Mouse (Mus musculus): Measurements from ENCODE around the gene Camta1.

The Camta1 gene

DNA sequence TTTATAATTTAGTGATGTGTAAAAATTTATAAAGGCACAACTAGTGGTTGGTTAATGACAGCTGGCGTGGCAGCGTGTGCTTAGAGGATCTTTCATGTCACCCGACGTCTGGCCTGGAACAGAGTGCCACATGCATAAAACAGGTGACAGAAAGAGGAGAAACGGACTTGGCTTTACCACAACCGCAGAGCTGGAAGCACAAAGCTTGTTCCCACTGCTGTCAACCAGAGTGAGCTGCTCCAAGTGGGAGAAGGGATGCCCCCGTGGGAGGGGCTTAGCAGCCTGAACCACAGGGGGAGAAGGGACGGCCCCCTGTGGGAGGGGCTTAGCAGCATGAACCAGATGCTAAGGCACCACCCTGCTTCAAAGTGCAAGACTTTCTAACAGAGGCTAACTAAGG, 452.9 kb downstream of the Camta1 start:
- in situ Hi-C loops (cut with MboI; ENCODE audit: low sequenced_read_pairs): no loop called here

DNA sequence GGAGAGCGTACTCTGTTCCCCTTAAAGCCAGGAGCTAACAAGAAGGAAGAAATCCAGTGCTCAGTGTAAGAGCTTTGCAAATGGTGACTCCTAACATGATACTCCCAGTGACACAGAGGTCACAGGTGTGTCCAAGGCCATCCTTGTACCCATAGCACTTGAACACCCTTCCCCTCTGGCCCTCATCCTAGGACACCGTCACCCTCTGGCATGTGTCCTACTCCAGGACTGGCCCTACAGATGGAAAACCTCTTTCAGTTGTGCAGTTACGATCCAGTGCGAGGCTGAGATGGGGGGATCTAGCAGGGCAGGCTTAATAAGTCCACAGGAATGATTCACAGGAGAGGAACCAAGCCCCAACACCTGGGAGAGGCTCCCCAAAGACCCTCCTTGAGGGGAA, 453.4 kb downstream of the Camta1 start:
- in situ Hi-C loops (cut with MboI; ENCODE audit: low sequenced_read_pairs): no loop called here

DNA sequence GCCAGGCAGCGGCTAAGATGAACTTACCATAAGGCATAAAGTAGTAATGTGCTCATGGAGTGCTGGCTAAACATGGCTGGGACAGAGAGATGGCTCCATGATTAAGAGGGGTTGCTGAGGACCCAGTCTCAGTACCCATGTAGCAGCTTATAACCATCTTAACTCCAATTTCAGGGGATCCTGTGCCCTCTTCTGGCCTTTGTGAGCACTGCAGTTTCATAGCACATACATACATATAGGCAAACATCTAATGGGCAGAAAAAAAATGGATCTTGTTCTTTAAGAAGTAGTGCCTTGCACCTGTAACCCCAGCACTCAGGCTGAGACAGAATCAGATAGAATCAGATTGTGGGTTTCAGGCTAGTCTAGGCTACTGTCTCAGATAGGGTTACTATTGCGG, 454.5 kb downstream of the Camta1 start:
- in situ Hi-C loops (cut with MboI; ENCODE audit: low sequenced_read_pairs): no loop called here

DNA sequence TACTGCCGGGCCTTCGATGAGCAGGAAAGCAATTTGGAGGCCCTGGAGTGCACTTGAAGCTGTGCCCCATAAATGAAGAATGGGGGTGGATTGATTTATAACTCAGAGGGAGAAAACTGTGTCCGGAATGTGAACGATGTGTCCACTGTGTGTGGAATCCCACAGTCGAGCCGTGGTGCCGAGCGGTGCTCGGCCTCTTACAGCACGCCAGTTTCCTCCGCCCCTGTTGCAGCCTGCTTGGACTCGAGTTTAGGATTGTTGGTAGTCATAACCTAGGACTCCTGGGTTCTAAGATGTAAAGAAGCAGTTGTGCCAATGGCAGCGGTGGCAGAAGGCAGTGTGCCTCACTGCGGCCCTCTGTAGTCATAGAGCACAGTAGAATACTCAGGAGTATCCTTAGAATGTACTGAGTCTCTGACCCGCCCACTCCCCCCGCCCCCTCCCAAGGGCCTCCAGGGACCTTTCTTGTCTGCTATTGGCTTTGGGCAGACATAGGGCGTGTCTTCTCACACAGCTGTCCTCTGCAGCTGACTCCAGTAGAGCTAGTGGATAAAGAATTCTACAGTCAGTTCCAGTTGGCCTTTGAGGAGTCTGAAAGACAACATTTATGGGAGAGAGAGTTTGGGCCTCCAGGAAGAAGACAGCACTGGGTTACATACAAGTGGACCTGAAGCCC, 457.0 kb downstream of the Camta1 start:
- in situ Hi-C loops (cut with MboI; ENCODE audit: low sequenced_read_pairs): no loop called here

DNA sequence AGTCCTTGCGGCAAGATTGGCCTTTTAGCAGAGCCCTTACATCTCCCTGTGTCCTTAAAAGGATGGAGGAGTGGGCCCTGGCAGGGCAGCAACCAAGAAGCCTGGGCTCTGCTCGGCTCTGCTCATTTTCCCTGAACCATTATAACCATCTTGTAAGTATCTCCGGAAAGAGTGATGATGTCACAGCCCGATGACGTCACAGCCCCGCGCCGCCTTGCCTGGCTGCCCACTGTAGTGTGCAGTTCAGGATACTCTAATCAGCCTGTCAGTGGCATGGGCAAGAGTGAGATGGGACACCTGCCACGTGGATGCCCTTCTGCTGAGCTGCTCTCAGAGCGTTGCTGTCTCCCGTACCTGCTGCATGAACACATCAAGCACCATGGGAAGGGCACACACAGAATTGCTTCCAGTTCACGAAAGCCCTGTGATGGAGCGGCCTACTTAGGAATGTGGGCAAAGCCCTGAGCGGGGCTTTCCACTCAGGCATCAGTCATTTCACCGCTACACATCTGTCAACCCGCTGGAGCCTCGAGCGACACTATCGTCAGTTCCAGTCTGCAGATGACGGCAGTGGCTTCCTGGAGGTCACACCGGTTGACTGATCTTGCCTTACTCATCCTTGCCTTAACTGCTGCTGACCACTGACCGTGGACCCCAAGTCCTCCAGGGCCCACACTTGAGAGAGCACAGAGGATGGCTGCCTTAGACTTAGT, 459.8 kb downstream of the Camta1 start:
- in situ Hi-C loops (cut with MboI; ENCODE audit: low sequenced_read_pairs): no loop called here

DNA sequence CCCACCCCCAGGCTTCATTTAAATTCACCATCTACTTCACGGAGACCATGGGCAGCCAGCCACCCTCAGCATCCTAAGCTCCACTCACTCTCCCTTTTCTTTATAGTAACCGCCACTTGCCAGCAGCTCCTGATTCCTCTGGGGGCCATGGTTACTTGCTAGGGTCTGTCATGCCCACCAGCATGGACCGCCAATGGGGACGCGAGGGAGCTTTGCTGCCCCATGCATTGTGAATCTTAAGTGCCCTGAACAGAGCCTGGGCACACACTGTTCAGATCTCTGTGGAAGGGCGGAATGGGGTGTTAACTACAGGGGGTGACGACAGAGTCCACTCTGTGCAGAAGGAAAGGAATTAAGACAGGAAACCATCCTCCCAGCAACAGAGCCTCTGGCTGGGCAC, 465.1 kb downstream of the Camta1 start:
- in situ Hi-C loops (cut with MboI; ENCODE audit: low sequenced_read_pairs): no loop called here

DNA sequence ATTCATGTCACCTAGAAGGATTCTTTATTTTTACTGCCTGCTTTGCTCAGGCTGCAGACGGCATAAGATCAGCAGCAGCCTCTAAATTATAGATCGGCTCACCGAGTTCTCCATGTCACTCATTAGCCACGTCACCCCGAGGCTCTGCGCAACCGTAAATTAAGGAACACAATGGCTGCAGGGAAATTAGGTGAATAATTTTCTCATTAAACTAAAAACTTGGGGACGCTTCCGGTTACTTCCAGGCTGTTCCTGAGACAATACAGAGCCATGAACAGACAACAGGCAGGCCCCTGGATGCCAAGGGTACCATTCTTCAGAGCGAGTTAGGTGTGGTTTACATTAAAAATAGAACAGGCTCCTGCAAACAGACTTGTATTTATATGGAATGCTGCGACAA, 472.3 kb downstream of the Camta1 start:
- in situ Hi-C loops (cut with MboI; ENCODE audit: low sequenced_read_pairs): no loop called here

DNA sequence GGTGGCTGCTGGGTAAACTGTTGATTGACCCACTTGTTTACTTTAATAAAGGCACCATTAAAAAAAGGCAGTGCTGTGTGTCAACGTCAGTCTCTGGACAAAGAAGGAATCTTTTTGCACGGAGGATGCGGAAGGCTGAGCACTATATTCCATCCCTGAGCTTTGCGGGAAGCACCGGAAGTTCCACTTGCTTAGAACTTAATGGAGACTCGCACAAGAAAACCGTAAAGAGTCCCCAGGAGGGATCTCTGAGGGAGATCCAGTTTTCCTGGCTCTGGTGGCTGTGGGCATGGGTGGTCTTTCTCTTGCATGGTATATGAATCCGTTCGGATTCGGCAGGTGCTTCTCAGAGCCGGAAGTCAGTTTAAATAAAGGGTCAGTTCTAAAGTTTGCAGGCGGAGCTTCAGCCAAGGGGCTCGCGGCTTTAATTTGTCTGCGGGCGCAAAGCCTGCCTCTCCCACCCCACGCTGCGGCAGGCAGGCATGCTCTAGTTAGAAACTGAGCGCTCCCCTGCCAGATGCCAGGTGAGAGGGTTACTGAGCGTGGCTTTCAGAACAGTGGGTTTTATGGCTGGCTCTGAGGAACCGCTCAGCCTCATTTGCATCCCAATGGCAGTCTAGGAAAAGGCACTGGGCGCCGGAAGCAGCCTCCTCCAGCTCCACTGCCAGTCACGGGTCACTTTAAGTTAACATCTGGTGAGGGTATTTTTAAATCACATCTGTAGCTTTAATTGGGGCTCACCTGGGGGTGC, 474.8 kb downstream of the Camta1 start:
- in situ Hi-C loops (cut with MboI; ENCODE audit: low sequenced_read_pairs): no loop called here

DNA sequence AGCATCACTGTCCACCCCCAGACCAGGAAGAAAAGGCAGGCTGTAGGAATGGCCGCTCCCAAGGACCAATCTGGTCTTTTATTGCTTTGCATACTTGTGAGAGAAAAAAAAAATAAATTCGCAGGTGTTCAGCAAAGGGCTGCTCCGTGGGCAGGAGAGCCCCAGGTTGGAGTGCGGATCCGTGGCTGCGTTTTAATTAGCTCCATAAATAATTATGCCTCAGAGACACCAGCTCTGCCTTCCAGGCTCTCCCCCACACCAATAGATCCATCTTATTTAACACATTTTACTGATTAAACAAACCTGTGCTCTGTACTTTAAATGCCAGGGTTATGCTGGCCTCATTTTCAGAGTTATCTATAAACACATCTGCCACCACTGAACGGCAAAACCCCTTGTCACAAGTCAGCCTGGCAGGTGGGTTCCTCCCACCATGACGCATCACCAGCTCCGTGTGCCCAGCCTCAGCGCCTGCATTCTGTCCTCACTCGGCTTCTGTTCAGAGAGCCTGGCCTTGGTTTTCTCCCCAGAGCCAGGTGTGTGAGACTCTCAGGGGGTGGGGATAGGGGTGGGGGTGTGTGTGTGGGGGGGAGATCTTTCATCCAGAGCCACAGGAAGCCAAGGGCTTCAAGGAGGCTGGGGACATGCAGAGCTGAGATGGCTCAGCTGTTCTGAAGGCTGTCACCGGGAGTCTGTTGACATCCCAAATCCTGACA, 475.5 kb downstream of the Camta1 start:
- in situ Hi-C loops (cut with MboI; ENCODE audit: low sequenced_read_pairs): no loop called here

DNA sequence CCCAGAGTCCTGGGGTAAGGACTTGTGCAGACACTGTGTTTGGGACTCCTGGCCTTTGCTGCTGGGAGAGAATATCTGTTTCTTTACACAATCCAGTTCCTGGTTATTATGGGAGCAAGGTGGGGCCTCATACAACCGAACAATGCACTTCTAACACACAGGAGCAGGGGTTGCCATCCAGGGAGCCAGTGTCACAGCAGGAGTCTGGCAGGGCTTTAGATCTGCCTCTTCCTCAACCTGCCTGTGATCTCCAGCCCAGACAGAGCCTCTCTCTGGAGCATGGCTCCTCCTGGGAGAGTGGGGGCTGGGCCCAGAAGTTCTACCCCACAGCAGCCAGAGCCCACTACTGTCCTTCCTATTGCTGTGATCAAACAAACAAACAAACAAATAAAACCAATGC, 483.9 kb downstream of the Camta1 start:
- in situ Hi-C loops (cut with MboI; ENCODE audit: low sequenced_read_pairs): no loop called here

DNA sequence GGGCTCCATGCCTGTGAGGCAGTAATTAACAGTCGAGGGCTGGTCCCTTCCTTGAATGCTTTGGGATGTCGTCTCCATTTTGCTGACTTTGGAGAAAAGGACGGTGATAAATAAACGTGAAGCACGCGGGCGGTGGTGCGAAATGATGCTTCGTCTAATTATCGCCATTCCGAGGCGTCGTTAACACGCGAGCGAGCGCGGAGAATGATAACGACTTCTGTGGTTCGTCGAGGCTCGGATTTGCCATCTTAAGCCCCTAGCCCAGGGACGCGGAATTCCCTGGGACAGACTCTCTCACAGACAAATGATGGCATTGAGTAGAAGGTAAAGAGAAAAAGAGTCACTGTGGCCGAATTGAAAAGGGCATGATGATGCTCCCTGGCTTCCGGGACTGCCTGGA, 485.4 kb downstream of the Camta1 start:
- in situ Hi-C loops (cut with MboI; ENCODE audit: low sequenced_read_pairs): no loop called here

DNA sequence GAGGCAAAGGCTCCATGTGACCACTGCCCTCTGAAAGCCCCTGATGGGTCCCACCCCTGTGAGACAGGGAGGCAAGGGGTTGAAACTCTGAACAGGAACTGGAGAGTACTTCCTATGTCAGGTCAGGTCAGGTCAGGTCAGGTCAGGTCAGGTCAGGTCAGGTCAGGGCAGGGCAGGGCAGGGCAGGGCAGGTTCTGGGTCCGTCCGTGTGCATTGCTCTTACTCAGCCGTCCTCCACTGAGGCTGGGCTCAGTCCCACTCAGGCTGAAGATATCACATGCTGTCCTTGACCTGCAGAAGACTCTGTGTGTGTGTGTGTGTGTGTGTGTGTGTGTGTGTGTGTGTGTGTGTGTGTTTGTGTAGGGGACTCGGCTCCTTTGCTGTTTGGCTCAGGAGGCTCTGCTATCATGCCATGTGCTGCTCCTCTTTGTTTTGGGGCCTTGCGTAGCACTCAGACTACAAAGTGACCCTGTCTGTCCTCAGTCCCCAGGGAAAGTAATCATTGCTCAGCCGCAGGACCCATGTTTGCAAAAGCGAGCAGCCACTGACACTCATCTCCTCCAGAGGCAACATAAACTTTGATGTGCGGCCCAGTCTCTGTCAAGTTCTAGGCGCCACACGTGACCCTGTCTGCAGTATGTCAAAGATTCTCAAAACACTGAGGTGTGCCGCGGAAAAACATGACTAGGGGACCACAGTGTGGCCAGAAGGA, 488.7 kb downstream of the Camta1 start:
- in situ Hi-C loops (cut with MboI; ENCODE audit: low sequenced_read_pairs): no loop called here

DNA sequence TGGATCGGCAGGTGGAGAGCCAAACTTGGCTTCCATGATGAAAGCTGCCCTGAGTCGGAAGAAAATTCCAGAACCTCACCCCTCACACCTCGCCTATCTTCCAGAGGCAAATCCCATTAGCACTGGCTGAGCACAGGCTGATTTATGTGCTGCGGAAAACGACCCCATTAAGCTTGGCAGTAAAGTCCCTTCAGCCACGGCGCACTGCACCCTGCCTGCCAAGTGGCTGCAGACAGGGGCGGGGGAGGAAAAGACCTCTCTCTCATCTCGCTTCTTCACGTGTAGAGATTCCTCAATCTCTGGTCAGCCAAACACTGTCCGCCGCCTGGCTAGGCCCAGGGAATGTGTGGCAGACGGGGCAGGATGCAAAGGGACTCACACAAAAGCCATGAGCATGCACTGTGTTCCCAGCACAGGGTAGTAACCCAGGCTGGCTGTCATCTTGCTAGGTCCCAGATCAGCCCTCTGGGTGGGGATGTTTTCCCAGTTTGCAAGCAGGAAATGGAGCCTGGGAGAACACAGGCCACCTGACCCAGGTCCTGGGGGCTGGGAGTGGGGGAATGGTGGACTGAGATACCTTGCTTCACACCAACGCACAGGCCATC, 494.6 kb downstream of the Camta1 start:
- in situ Hi-C loops (cut with MboI; ENCODE audit: low sequenced_read_pairs): no loop called here

DNA sequence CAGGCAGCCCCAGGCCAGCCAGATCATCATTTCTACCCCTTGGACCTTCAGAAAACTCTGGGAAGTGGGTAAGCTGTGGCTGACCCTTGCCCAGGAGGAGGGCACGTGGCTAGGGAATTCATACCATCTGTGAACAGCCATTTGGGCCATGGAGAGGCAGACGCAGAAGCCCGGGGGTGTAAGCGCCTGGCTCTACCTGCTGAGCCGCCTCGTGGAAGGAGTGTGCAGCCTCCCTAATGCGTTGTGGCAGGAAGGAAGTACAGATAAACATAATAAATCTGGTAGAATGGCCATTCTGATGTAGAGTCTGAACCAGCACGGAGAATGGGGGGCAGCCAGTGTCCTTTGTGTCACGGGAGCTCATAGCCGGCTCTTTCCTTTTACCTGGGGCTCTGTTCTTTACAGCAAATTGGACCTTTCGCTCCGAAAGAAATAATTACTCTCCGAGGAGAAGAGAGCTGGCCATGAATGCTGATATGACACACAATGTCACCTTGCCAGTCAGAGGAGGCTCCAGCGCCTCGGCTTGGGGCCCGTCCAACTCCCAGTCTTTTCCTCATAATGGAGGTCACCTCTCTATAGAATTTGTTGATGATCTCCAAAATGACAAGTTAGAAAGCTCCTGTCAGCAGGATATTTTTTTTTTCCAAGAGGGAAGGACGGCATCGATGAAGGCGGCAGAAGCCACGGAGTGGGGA, 500.6 kb downstream of the Camta1 start:
- in situ Hi-C loops (cut with MboI; ENCODE audit: low sequenced_read_pairs): no loop called here

DNA sequence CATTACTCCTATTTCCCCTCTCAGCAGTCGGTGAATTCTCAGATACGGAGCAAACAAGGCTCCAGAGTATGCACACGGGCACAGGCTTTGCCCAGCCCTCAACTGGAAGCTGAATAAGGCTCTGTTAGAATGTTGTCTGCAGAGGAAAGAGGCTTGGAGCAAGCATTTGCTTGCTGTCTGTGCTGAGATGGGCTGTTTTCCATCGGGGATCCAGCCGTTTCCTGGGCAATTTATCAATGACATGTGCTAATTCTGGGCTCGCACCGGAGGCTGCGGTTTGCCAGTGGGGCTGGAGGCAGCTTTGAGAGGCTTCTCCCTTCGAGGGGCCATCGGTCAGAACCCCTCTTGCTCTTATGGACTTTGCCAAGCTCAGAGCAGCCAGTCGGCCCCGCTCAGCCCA, 506.2 kb downstream of the Camta1 start:
- in situ Hi-C loops (cut with MboI; ENCODE audit: low sequenced_read_pairs): no loop called here

DNA sequence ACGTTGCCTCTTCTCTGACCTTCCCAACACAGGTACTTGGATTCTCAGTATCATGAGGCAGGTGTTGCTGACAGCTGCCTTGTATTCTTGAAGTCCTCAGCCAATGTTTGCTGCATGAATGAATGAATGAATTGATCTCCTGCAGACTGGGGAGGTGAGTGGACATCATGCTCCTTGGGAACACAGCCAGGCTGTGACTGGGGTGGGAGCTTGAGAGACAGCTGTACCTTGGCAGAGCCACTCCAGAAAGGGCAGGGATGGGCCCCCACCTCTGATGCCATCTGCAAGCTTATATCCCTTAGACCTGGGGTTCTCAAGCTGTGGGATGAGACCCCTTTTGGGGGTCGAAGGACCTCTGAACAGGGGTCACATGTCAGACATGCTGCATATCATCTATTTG, 508.9 kb downstream of the Camta1 start:
- in situ Hi-C loops (cut with MboI; ENCODE audit: low sequenced_read_pairs): no loop called here

DNA sequence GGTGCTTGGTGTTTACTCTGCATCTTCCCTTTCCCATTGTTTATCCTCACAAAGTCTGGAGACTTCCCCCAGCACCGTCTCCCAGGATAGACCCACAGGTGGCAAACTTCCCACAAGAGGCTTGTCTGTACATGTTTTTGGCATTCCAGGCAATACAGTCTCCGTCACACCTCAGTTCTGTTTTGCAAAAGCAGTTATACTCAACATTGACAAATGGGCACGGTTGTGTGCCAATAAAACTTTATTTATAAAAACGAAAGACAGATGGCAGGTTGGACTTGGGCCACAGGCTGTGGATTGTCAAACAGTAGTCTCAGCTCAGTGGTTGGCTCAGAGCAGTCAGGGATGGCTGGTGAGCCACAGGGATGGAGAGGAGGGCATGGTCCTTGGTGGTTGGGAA, 509.4 kb downstream of the Camta1 start:
- in situ Hi-C loops (cut with MboI; ENCODE audit: low sequenced_read_pairs): no loop called here

DNA sequence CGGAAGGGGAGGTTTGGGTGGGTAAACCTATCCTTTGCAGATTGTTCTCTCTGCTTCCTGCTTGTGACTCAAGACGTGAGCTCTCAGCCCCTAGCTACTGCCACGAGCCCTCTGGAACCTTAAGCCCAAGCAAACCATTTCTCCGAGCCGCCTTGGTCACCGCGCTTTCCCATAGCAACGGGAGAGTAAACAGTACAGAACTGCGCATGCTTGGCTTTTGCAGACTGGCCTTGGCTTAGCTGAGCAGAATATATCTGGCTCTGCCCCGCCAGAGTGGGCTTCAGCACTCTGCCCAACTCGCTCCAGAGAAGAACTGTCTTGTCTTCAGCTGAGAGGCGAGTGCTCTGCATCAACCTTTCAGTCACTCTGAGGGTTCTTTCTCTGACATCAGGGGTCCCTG, 509.9 kb downstream of the Camta1 start:
- in situ Hi-C loops (cut with MboI; ENCODE audit: low sequenced_read_pairs): no loop called here

DNA sequence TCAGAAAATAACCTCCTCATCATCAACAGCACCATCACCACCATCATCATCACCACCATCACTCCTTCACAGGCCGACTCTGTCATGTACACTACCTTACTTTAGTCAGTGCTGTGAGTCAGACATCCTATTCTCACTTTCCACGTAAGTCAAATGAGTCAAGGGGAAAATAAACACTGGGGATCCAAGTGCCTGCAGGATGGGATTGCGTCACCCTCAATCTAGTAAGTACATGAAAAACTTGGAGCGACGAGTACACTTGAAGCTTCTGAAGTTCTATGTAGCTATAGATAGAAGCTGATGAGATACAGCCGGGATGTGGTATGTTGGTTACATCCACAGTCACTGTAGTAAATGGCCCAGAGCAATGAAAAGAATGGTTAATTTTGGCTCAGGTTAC, 514.1 kb downstream of the Camta1 start:
- in situ Hi-C loops (cut with MboI; ENCODE audit: low sequenced_read_pairs): no loop called here

DNA sequence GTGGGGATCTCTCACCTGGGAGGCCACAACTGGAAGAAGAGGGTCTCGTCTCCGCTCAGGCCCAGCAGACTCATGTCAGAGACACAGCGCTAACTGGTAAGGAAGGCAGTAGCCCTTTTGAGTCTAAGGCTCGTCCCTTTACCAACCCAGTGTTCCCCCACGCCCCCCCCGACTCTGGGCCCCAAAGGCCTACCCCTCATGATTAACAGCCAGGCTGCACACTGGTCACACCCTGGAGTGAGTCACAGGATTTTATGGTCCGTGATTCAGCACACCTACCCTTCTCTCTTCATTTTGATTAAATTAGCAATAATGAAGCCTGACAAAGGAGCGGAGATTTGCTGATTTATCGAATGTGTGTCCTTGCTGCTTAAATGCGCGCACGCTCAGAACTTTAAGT, 515.0 kb downstream of the Camta1 start:
- in situ Hi-C loops (cut with MboI; ENCODE audit: low sequenced_read_pairs): no loop called here
